Mouse (Mus musculus) forebrain, embryonic 16.5 days (tissue): ENCODE data around the gene Fryl. TPM values are rescaled to one million over a fixed set of nuclear protein-coding genes. Genes with fewer than 3 reads are reported as not detected.
"Not testable (repeated sequence)": the region's sequence is repeated elsewhere in the genome, so short reads cannot be mapped to it uniquely, and the experiment has no call there.

Experiments used
- ATAC-seq: fragments of 200-750 bp; cut with Nextera tagmentation; 2 replicates; pipeline ENCODE4 v1.8.0; 2017; ENCODE audit warnings: mild to moderate bottlenecking, moderate library complexity
- H3K27ac ChIP-seq: fragments of 300-500 bp; sonication (generic); 2 replicates; pipeline ENCODE4 v1.5.1; 2014; ENCODE audit warnings: low read length, control low read depth
- H3K27me3 ChIP-seq: fragments of 300-500 bp; sonication (generic); replicated peaks from 2 replicates; pipeline ENCODE4 v1.6.1; 2014; ENCODE audit warnings: low read length; ENCODE audit not compliant: control insufficient read depth, insufficient read depth
- H3K36me3 ChIP-seq: fragments of 300-500 bp; sonication (generic); 2 replicates; pipeline ENCODE4 v1.6.1; 2014; ENCODE audit not compliant: control insufficient read depth, insufficient read depth
- H3K4me1 ChIP-seq: fragments of 300-500 bp; sonication (generic); replicated peaks from 2 replicates; pipeline ENCODE4 v1.6.1; 2014; ENCODE audit warnings: low read length; ENCODE audit not compliant: control insufficient read depth, insufficient read depth
- H3K4me2 ChIP-seq: fragments of 300-500 bp; sonication (generic); 2 replicates; pipeline ENCODE4 v1.6.1; 2014; ENCODE audit warnings: mild to moderate bottlenecking, low read length, control low read depth
- H3K4me3 ChIP-seq: fragments of 300-500 bp; sonication (generic); replicated peaks from 2 replicates; pipeline ENCODE4 v1.5.1; 2014; ENCODE audit warnings: mild to moderate bottlenecking, low read length, control low read depth
- H3K9ac ChIP-seq: fragments of 300-500 bp; sonication (generic); replicated peaks from 2 replicates; pipeline ENCODE4 v1.6.1; 2014; ENCODE audit warnings: low read depth, low read length, control low read depth
- H3K9me3 ChIP-seq: fragments of 300-500 bp; sonication (generic); 2 replicates; pipeline ENCODE4 v1.6.1; 2016; ENCODE audit warnings: low read length; ENCODE audit not compliant: control insufficient read depth
- WGBS: fragments of 180-500 bp; shearing (Covaris S2); extraction: QIAGEN DNeasy Blood & Tissue Kit; methylation state at CpG from one replicate; pipeline ENCODE4 v1.1.7; 2014; 5-methylcytosine and 5-hydroxymethylcytosine counted together
- polyA plus RNA-seq: library from polyadenylated mRNA; unstranded; fragments of >200 nt; fragmentation: Nextera tagmentation; extraction: Ambion mirVana; gene quantifications from 2 replicates; pipeline ENCODE4 v1.2.1, GENCODE M21; 2015

Fryl gene
- polyA plus RNA-seq, 1 experiment from 2014 or later, result 50.7 TPM

DNA sequence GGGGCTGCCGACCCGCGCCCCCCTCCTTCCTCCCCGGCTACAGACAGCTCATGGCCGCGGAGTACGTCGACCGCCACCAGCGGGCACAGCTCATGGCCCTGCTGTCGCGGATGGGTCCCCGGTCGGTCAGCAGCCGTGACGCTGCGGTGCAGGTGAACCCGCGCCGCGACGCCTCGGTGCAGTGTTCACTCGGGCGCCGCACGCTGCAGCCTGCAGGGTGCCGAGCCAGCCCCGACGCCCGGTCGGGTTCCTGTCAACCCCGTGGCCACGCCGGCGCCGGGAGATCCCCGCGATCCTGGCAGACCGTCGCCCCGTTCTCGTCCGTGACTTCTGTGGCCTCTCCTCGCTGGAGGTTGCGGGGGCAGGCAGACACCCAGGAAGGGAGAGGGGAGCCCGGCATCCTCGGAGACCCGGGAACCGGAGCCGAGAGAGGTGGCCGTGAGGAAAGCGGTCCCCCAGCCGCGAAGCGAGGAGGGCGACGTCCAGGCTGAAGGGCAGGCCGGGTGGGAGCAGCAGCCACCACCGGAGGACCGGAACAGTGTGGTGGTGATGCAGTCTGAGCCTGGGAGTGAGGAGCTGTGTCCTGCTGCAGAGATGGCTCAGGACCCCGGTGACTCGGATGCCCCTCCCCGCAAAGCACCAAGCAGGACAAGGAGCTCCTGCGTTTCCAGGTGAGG, 242.7 kb downstream of the Fryl start:
- not testable (repeated sequence) for H3K9me3 ChIP-seq, H3K36me3 ChIP-seq, H3K27me3 ChIP-seq, H3K4me1 ChIP-seq, H3K27ac ChIP-seq
- H3K4me2 ChIP-seq, result peak overlapping the region; percentile 64
- ATAC-seq, result peak; percentile 86
- H3K9ac ChIP-seq, result peak overlapping the region; percentile 51
- H3K4me3 ChIP-seq, result peak overlapping the region; percentile 40
- 4% methylated on average over 37 of the region's 65 CpGs for WGBS

DNA sequence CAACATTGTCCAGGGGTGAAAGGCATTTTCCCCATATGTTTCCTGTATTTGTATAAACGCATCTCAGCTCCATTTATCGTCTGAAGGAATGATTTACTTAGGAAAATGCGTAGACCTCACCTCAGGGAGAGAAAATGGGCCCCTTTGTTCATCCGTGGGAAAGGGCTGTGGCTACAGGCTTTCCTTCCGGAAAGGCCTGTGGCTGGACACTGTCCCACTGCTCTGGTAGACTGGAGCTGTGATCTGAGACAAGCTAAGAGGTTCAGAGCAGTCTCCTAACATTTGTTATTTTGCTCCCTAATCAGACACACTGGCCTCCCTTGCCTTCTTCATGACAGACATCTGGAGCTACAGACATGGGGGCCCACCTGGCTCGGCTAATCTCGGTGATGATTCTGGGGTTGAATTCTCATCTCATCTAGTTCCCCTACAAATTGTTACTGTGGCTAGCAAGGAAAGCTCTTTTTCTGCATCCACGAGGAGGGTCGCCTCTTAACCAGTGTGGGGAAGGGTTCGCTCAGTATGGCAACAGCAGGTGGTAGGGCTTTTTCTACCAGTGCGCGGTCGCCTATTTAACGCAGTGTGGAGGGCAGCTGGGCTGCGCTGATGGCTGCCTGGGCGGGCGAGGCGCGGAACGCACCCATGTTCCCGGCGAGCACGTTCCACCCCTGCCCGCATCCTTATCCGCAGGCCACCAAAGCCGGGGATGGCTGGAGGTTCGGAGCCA, 243.4 kb downstream of the Fryl start:
- peak overlapping the region; percentile 64 for H3K4me2 ChIP-seq
- not testable (repeated sequence) for H3K4me1 ChIP-seq, H3K27ac ChIP-seq, H3K9me3 ChIP-seq, H3K27me3 ChIP-seq, H3K9ac ChIP-seq, H3K36me3 ChIP-seq
- peak; percentile 73 for ATAC-seq
- H3K4me3 ChIP-seq, result peak overlapping the region; percentile 40
- 21% methylated on average over 23 of the region's 27 CpGs for WGBS

- ATAC-seq, H3K9ac ChIP-seq: not testable (repeated sequence)
- WGBS, result 86% methylated on average over 15 of the region's 16 CpGs
These were observed 244.6 kb downstream of the Fryl start for GRCm38 (mm10) chr5:73011806-73012205.

DNA sequence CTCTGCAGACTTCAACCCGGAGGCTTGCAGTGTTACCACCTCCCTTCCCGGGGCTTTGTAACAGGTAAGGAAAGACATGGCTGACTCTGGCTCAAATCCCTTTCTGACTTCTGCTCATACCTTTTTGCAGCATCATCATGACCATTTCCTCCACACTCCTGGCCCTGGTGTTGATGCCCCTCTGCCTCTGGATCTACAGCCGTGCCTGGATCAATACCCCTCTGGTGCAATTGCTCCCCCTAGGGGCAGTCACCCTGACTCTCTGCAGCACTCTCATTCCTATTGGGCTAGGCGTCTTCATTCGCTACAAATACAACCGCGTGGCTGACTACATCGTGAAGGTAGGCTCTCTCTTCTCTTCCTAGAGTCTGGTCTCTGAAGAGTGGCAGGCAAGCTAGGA, 248.2 kb downstream of the Fryl start:
- H3K27me3 ChIP-seq, H3K4me1 ChIP-seq, H3K9me3 ChIP-seq, H3K27ac ChIP-seq, H3K9ac ChIP-seq, H3K4me3 ChIP-seq, H3K4me2 ChIP-seq, ATAC-seq, H3K36me3 ChIP-seq: not testable (repeated sequence)
- WGBS, result 31% methylated on average over 8 of the region's 8 CpGs

More at GRCm38 (mm10) chr5:73011806-73012205, 244.6 kb downstream of the Fryl start:
- H3K27ac ChIP-seq, H3K4me3 ChIP-seq, H3K4me1 ChIP-seq, H3K36me3 ChIP-seq, H3K27me3 ChIP-seq, H3K4me2 ChIP-seq, H3K9me3 ChIP-seq: not testable (repeated sequence)

DNA sequence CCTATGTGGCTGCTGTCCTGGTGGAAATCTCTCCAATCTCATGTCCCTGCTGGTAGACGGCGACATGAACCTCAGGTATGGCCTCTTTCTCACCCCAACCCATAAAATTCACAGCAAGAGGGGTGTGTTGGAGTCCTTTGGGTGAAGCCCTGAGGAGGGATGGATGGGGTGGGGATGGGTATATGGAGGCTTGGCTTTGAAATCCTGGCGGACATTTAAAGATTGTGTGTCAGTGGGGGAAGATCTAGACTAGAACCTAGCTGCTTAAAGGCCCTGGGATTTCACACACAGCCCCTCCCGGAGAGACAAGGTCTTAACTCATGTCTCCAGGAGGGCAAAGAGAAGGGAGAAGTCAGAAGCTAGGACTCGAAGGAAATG, 248.8 kb downstream of the Fryl start:
- peak overlapping the region; percentile 74; the same call in 1 of the 2 replicates for H3K4me2 ChIP-seq
- 0 out of 2 replicates have a peak, but pooled peaks have one; percentile 9 for ATAC-seq
- no peaks in the 10 kb centered on the region; the same call in 1 of the 2 replicates for H3K27me3 ChIP-seq
- H3K4me1 ChIP-seq, result peaks cover 8% of the 10 kb centered on the region
- H3K4me3 ChIP-seq, result peak overlapping the region; percentile 50
- WGBS, result 41% methylated on average over 5 of the region's 5 CpGs
- H3K9me3 ChIP-seq, result no peaks in the 10 kb centered on the region
- no peak overlapping the region for H3K27ac ChIP-seq
- H3K9ac ChIP-seq, result peak overlapping the region; percentile 63; the same call in 1 of the 2 replicates
- no peaks in the 10 kb centered on the region for H3K36me3 ChIP-seq

DNA sequence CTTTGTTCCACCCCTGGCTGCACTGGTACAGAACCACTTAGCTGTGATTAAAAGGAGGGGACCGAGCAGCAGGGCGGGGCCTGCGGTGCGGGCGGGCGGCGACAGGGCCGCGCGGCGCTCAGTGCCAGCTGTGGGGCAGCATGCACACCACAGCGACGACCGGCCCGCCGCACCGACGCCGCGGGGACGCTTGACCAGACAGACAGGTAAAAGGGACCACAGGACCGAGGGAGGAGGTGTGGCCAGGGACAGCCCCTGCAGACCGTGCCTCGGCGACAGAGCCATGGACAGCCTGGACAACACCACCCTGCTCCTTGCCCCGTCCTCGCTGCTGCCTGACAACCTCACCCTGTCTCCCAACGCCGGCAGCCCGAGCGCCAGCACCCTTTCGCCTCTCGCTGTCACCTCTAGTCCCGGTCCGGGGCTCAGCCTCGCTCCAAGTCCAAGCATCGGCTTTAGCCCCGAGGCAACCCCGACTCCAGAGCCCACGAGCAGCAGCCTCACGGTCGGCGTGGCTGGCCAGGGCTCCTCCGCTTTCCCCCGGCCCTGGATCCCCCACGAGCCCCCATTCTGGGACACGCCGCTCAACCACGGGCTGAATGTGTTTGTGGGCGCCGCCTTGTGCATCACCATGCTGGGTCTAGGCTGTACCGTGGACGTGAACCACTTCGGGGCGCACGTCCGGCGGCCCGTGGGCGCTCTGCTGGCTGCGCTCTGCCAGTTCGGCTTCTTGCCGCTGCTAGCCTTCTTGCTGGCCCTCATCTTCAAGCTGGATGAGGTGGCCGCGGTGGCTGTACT, 249.4 kb downstream of the Fryl start, which contains the start of gene Slc10a4:
Gene Slc10a4, plus strand, starts transcription at position 100 of the 798 bp plus-strand sequence.
- H3K4me2 ChIP-seq, result peak within 1 kb of the TSS; percentile 74
- 6% methylated on average over 65 of the region's 65 CpGs for WGBS
- peak within 1 kb of the TSS; percentile 50 for H3K4me3 ChIP-seq
- no peaks in the 10 kb centered on the region for H3K9me3 ChIP-seq
- peaks cover 8% of the 10 kb centered on the region for H3K4me1 ChIP-seq
- peak within 1 kb of the TSS; percentile 63 for H3K9ac ChIP-seq
- no peaks in the 10 kb centered on the region for H3K36me3 ChIP-seq
- no peak within 1 kb of the TSS for H3K27ac ChIP-seq
- ATAC-seq, result peak; percentile 92
- H3K27me3 ChIP-seq, result no peaks in the 10 kb centered on the region; the same call in 1 of the 2 replicates

DNA sequence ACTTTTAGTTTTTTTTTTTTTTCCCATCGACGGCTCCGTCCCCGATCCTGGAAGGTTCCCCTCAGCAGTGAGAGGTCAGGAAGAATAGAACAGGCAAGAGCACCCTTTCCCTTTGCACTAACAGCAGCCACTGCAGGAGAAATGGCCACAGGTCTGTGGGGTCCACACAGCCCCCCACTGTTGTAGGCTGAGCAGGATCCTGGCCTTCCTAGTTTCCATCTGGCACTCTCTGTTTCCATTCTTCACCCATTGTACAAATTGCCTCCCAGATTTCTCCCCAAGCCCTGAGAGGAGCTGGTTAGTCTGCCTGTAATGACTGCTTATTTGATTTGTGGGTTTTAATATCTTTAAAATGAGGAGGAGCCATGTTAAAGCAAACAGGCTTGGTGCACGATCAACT, 252.4 kb downstream of the Fryl start:
- 86% methylated on average over 5 of the region's 5 CpGs for WGBS
- no peak overlapping the region for H3K27ac ChIP-seq
- H3K9ac ChIP-seq, result no peak overlapping the region
- no peaks in the 10 kb centered on the region for H3K9me3 ChIP-seq
- peaks cover 8% of the 10 kb centered on the region for H3K4me1 ChIP-seq
- no peak overlapping the region for H3K4me3 ChIP-seq
- H3K4me2 ChIP-seq, result no peak overlapping the region
- no peaks in the 10 kb centered on the region for H3K36me3 ChIP-seq
- no peaks in the 10 kb centered on the region; the same call in 1 of the 2 replicates for H3K27me3 ChIP-seq
- no peak for ATAC-seq

- H3K36me3 ChIP-seq, H3K4me1 ChIP-seq, H3K9me3 ChIP-seq, H3K27ac ChIP-seq, H3K4me2 ChIP-seq, ATAC-seq, H3K4me3 ChIP-seq, H3K9ac ChIP-seq, H3K27me3 ChIP-seq: not testable (repeated sequence)
- WGBS, result 88% methylated on average over 1 of the region's 1 CpGs
These were observed 257.9 kb downstream of the Fryl start for GRCm38 (mm10) chr5:72998546-72998945.

- ATAC-seq, result peak; percentile 18; the same call in 1 of the 2 replicates
- H3K27me3 ChIP-seq, result no peaks in the 10 kb centered on the region
- H3K4me1 ChIP-seq, result peaks cover 4% of the 10 kb centered on the region; the same call in 1 of the 2 replicates
- no peak overlapping the region for H3K9ac ChIP-seq
- WGBS, result 23% methylated on average over 10 of the region's 10 CpGs
- no peak overlapping the region for H3K4me2 ChIP-seq
- H3K9me3 ChIP-seq, result no peaks in the 10 kb centered on the region
- no peaks in the 10 kb centered on the region for H3K36me3 ChIP-seq
- H3K4me3 ChIP-seq, result no peak overlapping the region
- H3K27ac ChIP-seq, result no peak overlapping the region
These were observed 261.0 kb downstream of the Fryl start for GRCm38 (mm10) chr5:72995379-72995778.
